Comparison of ENCODE assay signal across 14 mouse cellular contexts in genomic region chr8:12214205-12215019, GRCm38 (mm10).
DNase-seq lines count a peak whose midpoint lies in the region; ATAC-seq and TF ChIP-seq lines count a peak whose summit lies in the region.
"Had no signal": no experiment of that assay in that cellular context is flagged by ENCODE, and none has a peak within 500 bp of the region (broad histone marks: within the 10 kb centered on the region; RNA-seq: fewer than 3 reads in every experiment).

No protein-coding gene starts in this region.

- TF ChIP-seq POLR2A in brain, embryonic 14.5 days (IDR thresholded peaks at IDR 0.05; ENCODE audit: borderline replicate concordance, extremely low read depth, insufficient read depth, insufficient read length, poor library complexity, severe bottlenecking): no peak

- no peak for ATAC-seq in embryonic facial prominence, embryonic 14.5 days (ENCODE audit: low read depth)
- no peak for ATAC-seq in hindbrain, embryonic 14.5 days (ENCODE audit: low FRiP score)
- peak; percentile 76 for ATAC-seq in midbrain, embryonic 16.5 days

- H3K4me3 ChIP-seq in embryonic facial prominence, embryonic 14.5 days (ENCODE audit: low read depth, low read length): no peak overlapping the region
- no peak overlapping the region for H3K4me3 ChIP-seq in hindbrain, embryonic 14.5 days (replicated peaks; ENCODE audit: low read length)
- H3K4me3 ChIP-seq in midbrain, embryonic 16.5 days (ENCODE audit: low read depth, low read length): peak overlapping the region; percentile 16; the same call in 1 of the 2 replicates
- H3K4me3 ChIP-seq: heart, adult 2 months; liver, embryonic 13.5 days; myocyte had no signal

- peak overlapping the region; percentile 23; the same call in 1 of the 2 replicates for H3K4me2 ChIP-seq in embryonic facial prominence, embryonic 14.5 days (ENCODE audit: low read depth, low read length)
- peak overlapping the region; percentile 23; the same call in 1 of the 2 replicates for H3K4me2 ChIP-seq in hindbrain, embryonic 14.5 days (replicated peaks)
- H3K4me2 ChIP-seq in midbrain, embryonic 16.5 days (ENCODE audit: low read length): peak overlapping the region; percentile 49
- H3K4me2 ChIP-seq: liver, embryonic 13.5 days had no signal

- no peaks in the 10 kb centered on the region for H3K9me3 ChIP-seq in embryonic facial prominence, embryonic 14.5 days (ENCODE audit: control insufficient read depth, low read length)
- H3K9me3 ChIP-seq in hindbrain, embryonic 14.5 days (ENCODE audit: control insufficient read depth, low read length): no peaks in the 10 kb centered on the region
- H3K9me3 ChIP-seq in midbrain, embryonic 16.5 days (replicated peaks; ENCODE audit: control insufficient read depth, low read length, poor library complexity, severe bottlenecking): no peaks in the 10 kb centered on the region
- H3K9me3 ChIP-seq: liver, embryonic 13.5 days had no signal

- no peaks in the 10 kb centered on the region for H3K4me1 ChIP-seq in embryonic facial prominence, embryonic 14.5 days (ENCODE audit: control insufficient read depth, insufficient read depth, low read length)
- H3K4me1 ChIP-seq in hindbrain, embryonic 14.5 days (replicated peaks; ENCODE audit: control insufficient read depth, insufficient read depth, low read length): peaks cover 9% of the 10 kb centered on the region; the same call in 1 of the 2 replicates
- peaks cover 16% of the 10 kb centered on the region for H3K4me1 ChIP-seq in midbrain, embryonic 16.5 days (ENCODE audit: control insufficient read depth, insufficient read depth, low read length)
- H3K4me1 ChIP-seq: liver, embryonic 13.5 days had no signal

- H3K27ac ChIP-seq in embryonic facial prominence, embryonic 14.5 days (replicated peaks; ENCODE audit: low read depth, low read length): no peak overlapping the region
- H3K27ac ChIP-seq in hindbrain, embryonic 14.5 days: no peak overlapping the region
- H3K27ac ChIP-seq in midbrain, embryonic 16.5 days (ENCODE audit: low read length): 0 out of 2 replicates have a peak overlapping the region, but pooled peaks have one; percentile 18
- H3K27ac ChIP-seq: heart, adult 2 months; liver, embryonic 13.5 days had no signal

- H3K36me3 ChIP-seq in embryonic facial prominence, embryonic 14.5 days (ENCODE audit: control insufficient read depth, insufficient read depth, low read length): no peaks in the 10 kb centered on the region
- H3K36me3 ChIP-seq in hindbrain, embryonic 14.5 days (replicated peaks; ENCODE audit: control insufficient read depth, insufficient read depth): no peaks in the 10 kb centered on the region
- no peaks in the 10 kb centered on the region for H3K36me3 ChIP-seq in midbrain, embryonic 16.5 days (ENCODE audit: control insufficient read depth, insufficient read depth, low read length)
- H3K36me3 ChIP-seq: liver, embryonic 13.5 days had no signal

- DNase-seq in brain, embryonic 14.5 days (ENCODE audit: low read depth): peak; percentile 87
- DNase-seq in embryonic facial prominence, embryonic 14.5 days (ENCODE audit: low spot score): no peak
- DNase-seq in hindbrain, embryonic 14.5 days (ENCODE audit: low spot score): no peak
- DNase-seq in cerebellum, adult 9-11 months: no peak
- DNase-seq in left cerebral cortex, adult 11 months (ENCODE audit: low spot score): no peak
- DNase-seq in embryo, embryonic 10.5 days (ENCODE audit: low spot score): no peak
- DNase-seq: cerebellum, adult 9-10 months; heart, adult 2 months; heart, postnatal 36 days; kidney, adult 9 months; liver, embryonic 13.5 days; lung, postnatal 4 days had no signal

- no peak for TF ChIP-seq CTCF in brain, embryonic 14.5 days (IDR thresholded peaks at IDR 0.05; ENCODE audit: borderline replicate concordance, extremely low read depth, insufficient read depth, insufficient read length)

- 29% methylated on average over 24 of the region's 24 CpGs for WGBS in embryonic facial prominence, embryonic 14.5 days
- 33% methylated on average over 24 of the region's 24 CpGs for WGBS in hindbrain, embryonic 14.5 days
- WGBS in midbrain, embryonic 16.5 days: 4% methylated on average over 24 of the region's 24 CpGs

- peaks cover 11% of the 10 kb centered on the region for H3K27me3 ChIP-seq in embryonic facial prominence, embryonic 14.5 days (replicated peaks; ENCODE audit: control insufficient read depth, insufficient read depth, low read length)
- peaks cover 34% of the 10 kb centered on the region for H3K27me3 ChIP-seq in hindbrain, embryonic 14.5 days (ENCODE audit: control insufficient read depth, insufficient read depth, low read length)
- H3K27me3 ChIP-seq in midbrain, embryonic 16.5 days (ENCODE audit: control insufficient read depth, insufficient read depth, low read depth, low read length): peaks cover 31% of the 10 kb centered on the region

- H3K9ac ChIP-seq in embryonic facial prominence, embryonic 14.5 days (ENCODE audit: low read depth, low read length): no peak overlapping the region
- no peak overlapping the region for H3K9ac ChIP-seq in hindbrain, embryonic 14.5 days
- peak overlapping the region; percentile 40; the same call in 1 of the 2 replicates for H3K9ac ChIP-seq in midbrain, embryonic 16.5 days (ENCODE audit: low read depth, low read length)
- H3K9ac ChIP-seq: liver, embryonic 13.5 days had no signal
